ENCODE assay signal across 24 mouse cellular contexts in the genomic region with DNA sequence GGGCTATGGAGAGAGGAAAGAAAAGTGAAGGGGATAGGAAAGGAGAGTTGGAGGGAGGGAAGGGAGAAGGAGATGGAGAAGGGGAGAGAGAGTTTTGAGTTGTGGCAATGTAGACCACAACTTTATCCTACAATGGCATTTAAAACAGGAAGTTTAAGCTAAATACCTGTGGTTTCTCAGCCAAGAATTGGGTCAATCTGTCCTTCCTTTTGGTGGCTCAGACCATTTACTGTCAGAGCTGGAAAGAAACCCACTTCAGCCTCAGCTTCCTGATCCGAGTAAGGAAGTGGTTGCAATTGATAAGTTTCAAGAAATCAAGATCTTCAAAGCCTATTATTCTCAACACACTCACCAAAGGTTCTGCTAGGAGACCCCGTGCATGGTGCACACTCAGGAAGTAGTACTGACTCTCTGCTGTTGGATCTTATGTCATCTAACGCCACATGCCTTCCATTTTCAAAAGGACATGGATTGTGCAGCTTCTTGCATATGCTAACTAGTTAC.
A peak's percentile ranks its signal among the peaks of the same experiment; 100 is the strongest.
DNase-seq lines count a peak whose midpoint lies in the region; ATAC-seq lines count a peak whose summit lies in the region.
"Had no signal": no experiment of that assay in that cellular context is flagged by ENCODE, and none has a peak within 500 bp of the region (broad histone marks: within the 10 kb centered on the region; RNA-seq: fewer than 3 reads in every experiment).

No protein-coding gene starts in this region.

- H3K4me3 ChIP-seq in hindbrain, embryonic 14.5 days (replicated peaks; ENCODE audit: low read length): no peak overlapping the region
- no peak overlapping the region for H3K4me3 ChIP-seq in hindbrain, embryonic 11.5 days (ENCODE audit: low read depth, low read length)
- no peak overlapping the region for H3K4me3 ChIP-seq in liver, embryonic 12.5 days
- H3K4me3 ChIP-seq: embryonic facial prominence, embryonic 10.5 days; embryonic facial prominence, embryonic 13.5 days; erythroblast, embryonic 14.5 days; forebrain, embryonic 12.5 days; forebrain, embryonic 15.5 days; heart, adult 2 months; heart, embryonic 10.5 days; hindbrain, embryonic 10.5 days; hindbrain, embryonic 15.5 days had no signal

- no peak overlapping the region for H3K4me2 ChIP-seq in hindbrain, embryonic 14.5 days (replicated peaks)
- H3K4me2 ChIP-seq in hindbrain, embryonic 11.5 days (replicated peaks; ENCODE audit: low read depth, low read length): no peak overlapping the region
- H3K4me2 ChIP-seq in liver, embryonic 12.5 days: no peak overlapping the region
- H3K4me2 ChIP-seq: embryonic facial prominence, embryonic 13.5 days; forebrain, embryonic 12.5 days; forebrain, embryonic 15.5 days; hindbrain, embryonic 15.5 days had no signal

- ATAC-seq in hindbrain, embryonic 14.5 days (ENCODE audit: low FRiP score): no peak
- no peak for ATAC-seq in hindbrain, embryonic 11.5 days (ENCODE audit: low FRiP score)
- ATAC-seq in common myeloid progenitor, adult 5-6 weeks (replicated peaks; ENCODE audit: low read depth, poor library complexity, severe bottlenecking): peak; percentile 78
- ATAC-seq in megakaryocyte, adult 5-6 weeks (ENCODE audit: poor library complexity, severe bottlenecking): peak; percentile 43
- ATAC-seq in liver, embryonic 12.5 days: no peak
- ATAC-seq: forebrain, embryonic 15.5 days; intestine, postnatal 0 days had no signal

- H3K36me3 ChIP-seq in hindbrain, embryonic 14.5 days (replicated peaks; ENCODE audit: control insufficient read depth, insufficient read depth): no peaks in the 10 kb centered on the region
- no peaks in the 10 kb centered on the region for H3K36me3 ChIP-seq in hindbrain, embryonic 11.5 days (ENCODE audit: control insufficient read depth, insufficient read depth, low read length)
- H3K36me3 ChIP-seq in liver, embryonic 12.5 days: no peaks in the 10 kb centered on the region
- H3K36me3 ChIP-seq: embryonic facial prominence, embryonic 10.5 days; embryonic facial prominence, embryonic 13.5 days; forebrain, embryonic 12.5 days; forebrain, embryonic 15.5 days; heart, embryonic 10.5 days; hindbrain, embryonic 10.5 days; hindbrain, embryonic 15.5 days had no signal

- peak; percentile 22 for DNase-seq in hindbrain, embryonic 14.5 days (ENCODE audit: low spot score)
- DNase-seq in hindbrain, embryonic 11.5 days (ENCODE audit: low spot score): no peak
- no peak for DNase-seq in spleen, adult 12 weeks (ENCODE audit: low spot score)
- DNase-seq in gastrocnemius, adult 18-20 months (ENCODE audit: low spot score): no peak
- DNase-seq: adrenal gland, postnatal 10 days; adrenal gland, postnatal 36 days; cerebellum, adult 18-20 months; cerebellum, adult 9-11 months; cerebellum, postnatal 25 days; embryo, embryonic 11 days; gastrocnemius, postnatal 14 days; heart, adult 2 months had no signal

- H3K4me1 ChIP-seq in hindbrain, embryonic 14.5 days (replicated peaks; ENCODE audit: control insufficient read depth, insufficient read depth, low read length): no peaks in the 10 kb centered on the region
- H3K4me1 ChIP-seq in hindbrain, embryonic 11.5 days (replicated peaks; ENCODE audit: control insufficient read depth, insufficient read depth, low read length): no peaks in the 10 kb centered on the region
- no peaks in the 10 kb centered on the region for H3K4me1 ChIP-seq in liver, embryonic 12.5 days
- H3K4me1 ChIP-seq: forebrain, embryonic 12.5 days; forebrain, embryonic 15.5 days; hindbrain, embryonic 10.5 days; hindbrain, embryonic 15.5 days had no signal

- no peak overlapping the region for H3K9ac ChIP-seq in hindbrain, embryonic 14.5 days
- H3K9ac ChIP-seq in hindbrain, embryonic 11.5 days (ENCODE audit: low read depth, low read length): no peak overlapping the region
- no peak overlapping the region for H3K9ac ChIP-seq in liver, embryonic 12.5 days
- H3K9ac ChIP-seq: embryonic facial prominence, embryonic 13.5 days; forebrain, embryonic 12.5 days; forebrain, embryonic 15.5 days; hindbrain, embryonic 15.5 days had no signal

- 89% methylated on average over 3 of the region's 3 CpGs for WGBS in hindbrain, embryonic 14.5 days
- WGBS in hindbrain, embryonic 11.5 days: 89% methylated on average over 3 of the region's 3 CpGs
- WGBS in liver, embryonic 12.5 days (ENCODE audit: insufficient replicate concordance): 17% methylated on average over 3 of the region's 3 CpGs

- H3K9me3 ChIP-seq in hindbrain, embryonic 14.5 days (ENCODE audit: control insufficient read depth, low read length): no peaks in the 10 kb centered on the region
- no peaks in the 10 kb centered on the region for H3K9me3 ChIP-seq in hindbrain, embryonic 11.5 days (ENCODE audit: control insufficient read depth, low read length)
- H3K9me3 ChIP-seq in liver, embryonic 12.5 days (replicated peaks): no peaks in the 10 kb centered on the region
- H3K9me3 ChIP-seq: embryonic facial prominence, embryonic 10.5 days; embryonic facial prominence, embryonic 13.5 days; forebrain, embryonic 12.5 days; forebrain, embryonic 15.5 days; heart, embryonic 10.5 days; hindbrain, embryonic 10.5 days; hindbrain, embryonic 15.5 days had no signal

- no peaks in the 10 kb centered on the region for H3K27me3 ChIP-seq in hindbrain, embryonic 14.5 days (ENCODE audit: control insufficient read depth, insufficient read depth, low read length)
- no peaks in the 10 kb centered on the region for H3K27me3 ChIP-seq in hindbrain, embryonic 11.5 days (ENCODE audit: control insufficient read depth, insufficient read depth, low read length)
- no peaks in the 10 kb centered on the region for H3K27me3 ChIP-seq in liver, embryonic 12.5 days (replicated peaks)
- H3K27me3 ChIP-seq: embryonic facial prominence, embryonic 13.5 days; forebrain, embryonic 12.5 days; forebrain, embryonic 15.5 days; hindbrain, embryonic 15.5 days had no signal

- no peak overlapping the region for H3K27ac ChIP-seq in hindbrain, embryonic 14.5 days
- no peak overlapping the region for H3K27ac ChIP-seq in hindbrain, embryonic 11.5 days (ENCODE audit: low read depth, low read length)
- no peak overlapping the region for H3K27ac ChIP-seq in liver, embryonic 12.5 days
- H3K27ac ChIP-seq: embryonic facial prominence, embryonic 10.5 days; embryonic facial prominence, embryonic 13.5 days; forebrain, embryonic 12.5 days; forebrain, embryonic 15.5 days; heart, adult 2 months; heart, embryonic 10.5 days; hindbrain, embryonic 10.5 days; hindbrain, embryonic 15.5 days had no signal

Comparison
In these comparisons a context has a peak if more than half of its experiments do, and no peak if none do; other contexts are left out.
1. ATAC-seq: peak in common myeloid progenitor, adult 5-6 weeks (single experiment) and megakaryocyte, adult 5-6 weeks (single experiment); none in hindbrain, embryonic 14.5 days (single experiment), hindbrain, embryonic 11.5 days (single experiment) and liver, embryonic 12.5 days (single experiment).